Mouse (Mus musculus) liver, embryonic 14.5 days (tissue): ENCODE results near the gene A730061H03Rik. TPM values are rescaled to one million over a fixed set of nuclear protein-coding genes. Genes with fewer than 3 reads are reported as not detected.

Source experiments
- ATAC-seq: fragments of 200-750 bp; cut with Nextera tagmentation; 2 replicates; pipeline ENCODE4 v1.8.0; 2017; ENCODE audit warnings: moderate number of reproducible peaks, mild to moderate bottlenecking, moderate library complexity; ENCODE audit not compliant: insufficient read depth
- DNase-seq, 3 experiments: peaks; one replicate each; pipeline ENCODE4 v3.0.0-alpha.2; 2012 to 2013; ENCODE audit warnings: low read depth in 3 of 3, low spot score in 3 of 3
- H3K27ac ChIP-seq: fragments of 300-500 bp; sonication (generic); 2 replicates; pipeline ENCODE4 v1.5.1; 2014; ENCODE audit warnings: moderate library complexity, mild to moderate bottlenecking, control low read depth, inconsistent platforms
- H3K27me3 ChIP-seq: fragments of 300-500 bp; sonication (generic); 2 replicates; pipeline ENCODE4 v1.6.1; 2014; ENCODE audit warnings: mild to moderate bottlenecking, low read length, moderate library complexity; ENCODE audit not compliant: control insufficient read depth, insufficient read depth
- H3K36me3 ChIP-seq: fragments of 300-500 bp; sonication (generic); replicated peaks from 2 replicates; pipeline ENCODE4 v1.6.1; 2014; ENCODE audit warnings: low read depth; ENCODE audit not compliant: control insufficient read depth, insufficient read depth
- H3K4me1 ChIP-seq, 2 experiments: fragments of 200-500 bp in 1 of 2; fragments of 300-500 bp in 1 of 2; sonication (generic) in 1 of 2; replicated peaks; 2 replicates each; pipeline ENCODE4 v1.6.1; 2012 to 2014; ENCODE audit warnings: antibody characterized with exemption in 1 of 2, inconsistent platforms in 1 of 2, low read length in 1 of 2; ENCODE audit not compliant: control insufficient read depth in 2 of 2, insufficient read depth in 2 of 2
- H3K4me2 ChIP-seq: fragments of 300-500 bp; sonication (generic); 2 replicates; pipeline ENCODE4 v1.6.1; 2014; ENCODE audit warnings: low read depth, mild to moderate bottlenecking, control low read depth, moderate library complexity
- H3K4me3 ChIP-seq, 2 experiments: fragments of 200-500 bp in 1 of 2; fragments of 300-500 bp in 1 of 2; sonication (generic) in 1 of 2; 2 replicates each; pipeline ENCODE4 v1.5.1; 2012 to 2014; ENCODE audit warnings: low read depth in 2 of 2, low read length in 2 of 2, mild to moderate bottlenecking in 2 of 2, control low read depth in 1 of 2, inconsistent platforms in 1 of 2, moderate library complexity in 1 of 2; ENCODE audit not compliant: insufficient read depth in 1 of 2
- H3K9ac ChIP-seq: fragments of 300-500 bp; sonication (generic); replicated peaks from 2 replicates; pipeline ENCODE4 v1.6.1; 2014; ENCODE audit warnings: mild to moderate bottlenecking, control low read depth, moderate library complexity
- H3K9me3 ChIP-seq: fragments of 300-500 bp; sonication (generic); 2 replicates; pipeline ENCODE4 v1.6.1; 2016; ENCODE audit warnings: low read length, mixed read lengths; ENCODE audit not compliant: control insufficient read depth
- CTCF ChIP-seq: IDR thresholded peaks from 2 replicates; pipeline ENCODE4 v1.5.1; 2016; ENCODE audit warnings: antibody characterized with exemption, low read depth, control low read depth
- EP300 ChIP-seq: IDR thresholded peaks from 2 replicates; pipeline ENCODE4 v1.6.1; 2016; ENCODE audit warnings: antibody characterized with exemption, low read depth
- WGBS: fragments of 180-500 bp; shearing (Covaris S2); extraction: QIAGEN DNeasy Blood & Tissue Kit; methylation state at CpG from one replicate; pipeline ENCODE4 v1.1.7; 2014; ENCODE audit not compliant: insufficient replicate concordance; 5-methylcytosine and 5-hydroxymethylcytosine counted together
- polyA plus RNA-seq, 2 experiments: library from polyadenylated mRNA; depleted of rRNA in 1 of 2; stranded (reverse) in 1 of 2; unstranded in 1 of 2; fragments of >200 nt; fragmentation: Nextera tagmentation in 1 of 2; extraction: Ambion mirVana in 1 of 2; gene quantifications; 2 replicates each; pipeline versions ENCODE4 v1.2.1 to v1.2.3; 2012 to 2014

Gene A730061H03Rik
- polyA plus RNA-seq, 2 experiments = 0.95 to 1.8 TPM

- Histone ChIP-seq H3K4me3 (no peak overlapping the region), H3K4me2 (no peak overlapping the region), H3K27me3 (peaks cover 13% of the 10 kb centered on the region), H3K4me1 (no peaks in the 10 kb centered on the region), H3K9me3 (no peaks in the 10 kb centered on the region), H3K27ac (no peak overlapping the region), H3K36me3 (no peaks in the 10 kb centered on the region), H3K9ac (no peak overlapping the region)
- ATAC-seq = no peak
- WGBS = 10% methylated on average over 3 of the region's 3 CpGs
- TF ChIP-seq EP300 (no peak), CTCF (peak; percentile 70)
- peak in 2 of 3 experiments; percentile 36 to 50 for DNase-seq
Measured at GRCm38 (mm10) chr14:55527940-55528339, 32.3 kb downstream of the A730061H03Rik start.

GRCm38 (mm10) chr14:55526674-55527073 lies 33.5 kb downstream of the A730061H03Rik start:
- no peaks in the 10 kb centered on the region for H3K4me1 ChIP-seq
- no peaks in the 10 kb centered on the region for H3K36me3 ChIP-seq
- peaks cover 26% of the 10 kb centered on the region for H3K27me3 ChIP-seq
- 50% methylated on average over 2 of the region's 2 CpGs for WGBS
- no peak overlapping the region for H3K9ac ChIP-seq
- no peak for TF ChIP-seq EP300
- TF ChIP-seq CTCF = no peak
- no peak for DNase-seq
- H3K27ac ChIP-seq = no peak overlapping the region
- H3K9me3 ChIP-seq = no peaks in the 10 kb centered on the region
- ATAC-seq = no peak
- no peak overlapping the region for H3K4me3 ChIP-seq
- H3K4me2 ChIP-seq = no peak overlapping the region

GRCm38 (mm10) chr14:55524785-55525184 lies 35.4 kb downstream of the A730061H03Rik start, which contains the start of gene Nrl:
Gene Nrl, minus strand, starts transcription at chr14:55524981.
- Histone ChIP-seq H3K27me3 (peaks cover 44% of the 10 kb centered on the region), H3K27ac (no peak within 1 kb of the TSS), H3K36me3 (no peaks in the 10 kb centered on the region), H3K4me2 (no peak within 1 kb of the TSS), H3K4me3 (no peak within 1 kb of the TSS), H3K9me3 (no peaks in the 10 kb centered on the region), H3K9ac (no peak within 1 kb of the TSS), H3K4me1 (no peaks in the 10 kb centered on the region; a peak in 1 of 4 replicates)
- WGBS = 20% methylated on average over 8 of the region's 8 CpGs
- no peak for ATAC-seq
- DNase-seq = no peak
- no peak for TF ChIP-seq EP300
- no peak for TF ChIP-seq CTCF

- ATAC-seq = no peak
- no peaks in the 10 kb centered on the region; a peak in 1 of 4 replicates for H3K4me1 ChIP-seq
- no peak overlapping the region for H3K4me2 ChIP-seq
- no peak overlapping the region for H3K4me3 ChIP-seq
- no peak for DNase-seq
- TF ChIP-seq EP300 (no peak), CTCF (no peak)
- peaks cover 51% of the 10 kb centered on the region for H3K27me3 ChIP-seq
- H3K36me3 ChIP-seq = no peaks in the 10 kb centered on the region
- no peaks in the 10 kb centered on the region for H3K9me3 ChIP-seq
- no peak overlapping the region for H3K9ac ChIP-seq
- 26% methylated on average over 4 of the region's 4 CpGs for WGBS
- no peak overlapping the region for H3K27ac ChIP-seq
Measured at GRCm38 (mm10) chr14:55524062-55524461, 36.1 kb downstream of the A730061H03Rik start.

GRCm38 (mm10) chr14:55520451-55521361 lies 39.5 kb downstream of the A730061H03Rik start:
- H3K4me2 ChIP-seq = peak overlapping the region; percentile 49
- no peak overlapping the region for H3K27ac ChIP-seq
- ATAC-seq (no peak), DNase-seq (no peak)
- WGBS = 1% methylated on average over 61 of the region's 61 CpGs
- no peaks in the 10 kb centered on the region for H3K9me3 ChIP-seq
- H3K36me3 ChIP-seq = no peaks in the 10 kb centered on the region
- H3K4me1 ChIP-seq = no peaks in the 10 kb centered on the region; a peak in 1 of 4 replicates
- peaks cover 62% of the 10 kb centered on the region for H3K27me3 ChIP-seq
- no peak overlapping the region for H3K9ac ChIP-seq
- peak overlapping the region in 1 of 2 experiments; percentile 30; a peak in 2 of 4 replicates for H3K4me3 ChIP-seq
- TF ChIP-seq CTCF (no peak), EP300 (no peak)
